Mouse (Mus musculus) kidney, adult 9 months (tissue): ENCODE data around the gene Eif5.
"Not testable (repeated sequence)": the region's sequence is repeated elsewhere in the genome, so short reads cannot be mapped to it uniquely, and the experiment has no call there.

ENCODE experiments used
- DNase-seq: peaks from one replicate; pipeline ENCODE4 v3.0.0; 2022

Gene Eif5

GRCm38 (mm10) chr12:111537796-111538291, at the start of gene Eif5:
TSS of gene Eif5 (plus strand) at chr12:111538016.
- DNase-seq = peak; percentile 99

GRCm38 (mm10) chr12:111489261-111489865, 48.5 kb upstream of the Eif5 start:
- DNase-seq = peak; percentile 41

- no peak for DNase-seq
These were observed 42.9 kb upstream of the Eif5 start for GRCm38 (mm10) chr12:111494931-111495330.

GRCm38 (mm10) chr12:111497076-111497475, 40.7 kb upstream of the Eif5 start:
- DNase-seq = peak; percentile 43

GRCm38 (mm10) chr12:111499617-111500016, 38.2 kb upstream of the Eif5 start:
- DNase-seq = no peak

- no peak for DNase-seq
These were observed 37.1 kb upstream of the Eif5 start for GRCm38 (mm10) chr12:111500725-111501124.

GRCm38 (mm10) chr12:111503063-111503567, 34.7 kb upstream of the Eif5 start:
- DNase-seq = peak; percentile 33

GRCm38 (mm10) chr12:111503571-111503970, 34.2 kb upstream of the Eif5 start:
- DNase-seq = no peak

- DNase-seq = peak; percentile 97
These were observed 32.9 kb upstream of the Eif5 start for GRCm38 (mm10) chr12:111504904-111505303.

GRCm38 (mm10) chr12:111507001-111507400, 30.8 kb upstream of the Eif5 start:
- no peak for DNase-seq

- no peak for DNase-seq
These were observed 29.9 kb upstream of the Eif5 start for GRCm38 (mm10) chr12:111507962-111508361.

GRCm38 (mm10) chr12:111508438-111508837, 29.4 kb upstream of the Eif5 start:
- DNase-seq = not testable (repeated sequence)

GRCm38 (mm10) chr12:111512572-111513063, 25.2 kb upstream of the Eif5 start:
- DNase-seq = no peak

- DNase-seq = peak; percentile 61
These were observed 24.1 kb upstream of the Eif5 start for GRCm38 (mm10) chr12:111513673-111514072.

GRCm38 (mm10) chr12:111514231-111514792, 23.5 kb upstream of the Eif5 start:
- DNase-seq = peak; percentile 92

GRCm38 (mm10) chr12:111514874-111515649, 22.8 kb upstream of the Eif5 start:
- DNase-seq = no peak

- DNase-seq = no peak
These were observed 21.9 kb upstream of the Eif5 start for GRCm38 (mm10) chr12:111515920-111516319.

GRCm38 (mm10) chr12:111516826-111517225, 21.0 kb upstream of the Eif5 start:
- no peak for DNase-seq

- DNase-seq = no peak
These were observed 19.9 kb upstream of the Eif5 start for GRCm38 (mm10) chr12:111517901-111518300.

- DNase-seq = no peak
These were observed 19.4 kb upstream of the Eif5 start for GRCm38 (mm10) chr12:111518391-111518790.

- DNase-seq = no peak
These were observed 18.0 kb upstream of the Eif5 start for GRCm38 (mm10) chr12:111519821-111520220.

GRCm38 (mm10) chr12:111520994-111521393, 16.8 kb upstream of the Eif5 start:
- no peak for DNase-seq

- no peak for DNase-seq
These were observed 13.3 kb upstream of the Eif5 start for GRCm38 (mm10) chr12:111524469-111524868.
